Mouse (Mus musculus): ENCODE measurements at regions not wholly inside any gene's neighbourhood (a gene's known extent, or its start where the extent isn't known, plus 50 kb on each side); places are given as distances from the start of the nearest gene placed in this dataset.

- no peak for TF ChIP-seq CTCF (conservative IDR thresholded peaks at IDR 0.05 in 1 of 2, IDR thresholded peaks at IDR 0.05 in 1 of 2; ENCODE audit: low read depth in 2 of 2, low read length in 2 of 2)
- TF ChIP-seq MYC (IDR thresholded peaks at IDR 0.05; ENCODE audit: low read depth, low read length), result no peak
- TF ChIP-seq POLR2A (IDR thresholded peaks at IDR 0.05; ENCODE audit: low read depth, low read length), result no peak
- no peak for TF ChIP-seq E2F4 (IDR thresholded peaks at IDR 0.05; ENCODE audit: insufficient replicate concordance, low read depth, low read length)
Measured at GRCm38 (mm10) chr10:20793956-20794355, 69.1 kb upstream of the Pde7b start.
